Mouse (Mus musculus) olfactory bulb, adult 2 months (tissue): Measurements from ENCODE around the gene Bcor. TPM values are rescaled to one million over a fixed set of nuclear protein-coding genes. Genes with fewer than 3 reads are reported as not detected.

Experiments used
- H3K27ac ChIP-seq: fragments of 200-500 bp; 2 replicates; pipeline ENCODE4 v1.5.1; 2012; ENCODE audit warnings: low read depth, low read length; ENCODE audit not compliant: insufficient read depth
- H3K4me1 ChIP-seq: fragments of 200-500 bp; 2 replicates; pipeline ENCODE4 v1.6.1; 2012; ENCODE audit warnings: low read length; ENCODE audit not compliant: control insufficient read depth, insufficient read depth
- H3K4me3 ChIP-seq: fragments of 200-500 bp; 2 replicates; pipeline ENCODE4 v1.5.1; 2012; ENCODE audit warnings: mild to moderate bottlenecking, low read depth, low read length, moderate library complexity; ENCODE audit not compliant: insufficient read depth
- CTCF ChIP-seq: fragments of 200-500 bp; IDR thresholded peaks from 2 replicates; pipeline ENCODE4 v1.5.1; 2012; ENCODE audit warnings: low read depth, mild to moderate bottlenecking, low read length, moderate library complexity; ENCODE audit not compliant: insufficient read depth
- POLR2A ChIP-seq: fragments of 200-500 bp; IDR thresholded peaks from 2 replicates; pipeline ENCODE4 v1.6.1; 2012; ENCODE audit warnings: mild to moderate bottlenecking, low read depth, low read length, moderate library complexity; ENCODE audit not compliant: insufficient read depth
- WGBS: fragments of 180-500 bp; shearing (Covaris S2); methylation state at CpG from one replicate; pipeline ENCODE4 v1.1.7; 2018; 5-methylcytosine and 5-hydroxymethylcytosine counted together
- polyA plus RNA-seq: library from polyadenylated mRNA; stranded (reverse); fragments of >200 nt; gene quantifications from 2 replicates; pipeline ENCODE4 v1.2.4, GENCODE M21; 2012; ENCODE audit warnings: low replicate concordance; ENCODE audit not compliant: missing spikeins, insufficient read depth, insufficient read length

Gene Bcor
- polyA plus RNA-seq, 1 experiment: not detected

GRCm38 (mm10) chrX:12164591-12165529 is 4.7 kb upstream of the Bcor start:
- Histone ChIP-seq H3K27ac (no peak overlapping the region), H3K4me1 (peaks cover 5% of the 10 kb centered on the region; the same call in 1 of the 2 replicates), H3K4me3 (no peak overlapping the region)
- WGBS: 58% methylated on average over 11 of the region's 11 CpGs
- TF ChIP-seq CTCF: no peak
- no peak for TF ChIP-seq POLR2A

- peaks cover 33% of the 10 kb centered on the region for H3K4me1 ChIP-seq
- peak overlapping the region; percentile 62; the same call in 1 of the 2 replicates for H3K27ac ChIP-seq
- TF ChIP-seq POLR2A: no peak
- no peak for TF ChIP-seq CTCF
- 9% methylated on average over 13 of the region's 19 CpGs for WGBS
- H3K4me3 ChIP-seq: peak overlapping the region; percentile 63
Observed at GRCm38 (mm10) chrX:12159534-12159881, 647 bp downstream of the Bcor start.

GRCm38 (mm10) chrX:12158821-12159533 is 1.2 kb downstream of the Bcor start:
- Histone ChIP-seq H3K4me1 (peaks cover 33% of the 10 kb centered on the region), H3K4me3 (peak overlapping the region; percentile 63), H3K27ac (peak overlapping the region; percentile 62; the same call in 1 of the 2 replicates)
- TF ChIP-seq POLR2A (no peak), CTCF (no peak)
- 10% methylated on average over 31 of the region's 31 CpGs for WGBS

GRCm38 (mm10) chrX:12158244-12158820 is 1.8 kb downstream of the Bcor start:
- Histone ChIP-seq H3K4me1 (peaks cover 33% of the 10 kb centered on the region), H3K27ac (peak overlapping the region; percentile 86), H3K4me3 (peak overlapping the region; percentile 63)
- TF ChIP-seq CTCF (no peak), POLR2A (no peak)
- 6% methylated on average over 44 of the region's 44 CpGs for WGBS

- Histone ChIP-seq H3K27ac (no peak overlapping the region), H3K4me3 (no peak overlapping the region), H3K4me1 (peaks cover 33% of the 10 kb centered on the region)
- no peak for TF ChIP-seq POLR2A
- WGBS: 28% methylated on average over 25 of the region's 25 CpGs
Observed at GRCm38 (mm10) chrX:12157331-12157930, 2.7 kb downstream of the Bcor start.

- Histone ChIP-seq H3K4me3 (peak overlapping the region; percentile 31), H3K4me1 (peaks cover 39% of the 10 kb centered on the region), H3K27ac (no peak overlapping the region)
- TF ChIP-seq CTCF (no peak), POLR2A (no peak)
- 33% methylated on average over 30 of the region's 30 CpGs for WGBS
Observed at GRCm38 (mm10) chrX:12155842-12156291, 4.3 kb downstream of the Bcor start.

GRCm38 (mm10) chrX:12155068-12155840 is 4.9 kb downstream of the Bcor start:
- no peak overlapping the region for H3K27ac ChIP-seq
- peaks cover 42% of the 10 kb centered on the region for H3K4me1 ChIP-seq
- 56% methylated on average over 27 of the region's 30 CpGs for WGBS
- H3K4me3 ChIP-seq: peak overlapping the region; percentile 31
- TF ChIP-seq CTCF (no peak), POLR2A (no peak)
